8 mouse cellular contexts compared by ENCODE assay signal in genomic region chr7:79659578-79660290, GRCm38 (mm10). TPM values are rescaled to one million over a fixed set of nuclear protein-coding genes. Genes with fewer than 3 reads are reported as not detected.
DNase-seq lines count a peak whose midpoint lies in the region; ATAC-seq lines count a peak whose summit lies in the region.

Gene Ticrr (plus strand): TSS chr7:79660196.

- H3K36me3 ChIP-seq in heart, embryonic 14.5 days (ENCODE audit: control insufficient read depth, insufficient read depth, low read length), result no peaks in the 10 kb centered on the region
- peaks cover 16% of the 10 kb centered on the region for H3K36me3 ChIP-seq in liver, embryonic 13.5 days
- H3K36me3 ChIP-seq in stomach, embryonic 16.5 days (ENCODE audit: control insufficient read depth, insufficient read depth, low read length), result no peaks in the 10 kb centered on the region

- no peaks in the 10 kb centered on the region for H3K27me3 ChIP-seq in heart, embryonic 14.5 days (ENCODE audit: control insufficient read depth, insufficient read depth, low read length)
- no peaks in the 10 kb centered on the region for H3K27me3 ChIP-seq in liver, embryonic 13.5 days
- H3K27me3 ChIP-seq in stomach, embryonic 16.5 days (ENCODE audit: control insufficient read depth, insufficient read depth, low read length), result no peaks in the 10 kb centered on the region

- H3K27ac ChIP-seq in heart, embryonic 14.5 days (replicated peaks in 1 of 2; ENCODE audit: control insufficient read depth in 1 of 2, insufficient read depth in 1 of 2, low read depth in 2 of 2, low read length in 2 of 2), result 0 out of 4 replicates have a peak within 1 kb of the TSS, but pooled peaks of 1 of the 2 experiments have one; percentile 34
- H3K27ac ChIP-seq in liver, embryonic 13.5 days, result peak within 1 kb of the TSS; percentile 60
- H3K27ac ChIP-seq in stomach, embryonic 16.5 days (ENCODE audit: low read length), result no peak within 1 kb of the TSS

- under 1% methylated on average over 39 of the region's 39 CpGs for WGBS in heart, embryonic 14.5 days
- 1% methylated on average over 39 of the region's 39 CpGs for WGBS in liver, embryonic 13.5 days (ENCODE audit: insufficient replicate concordance)
- under 1% methylated on average over 39 of the region's 39 CpGs for WGBS in stomach, embryonic 16.5 days

- peak; percentile 96 for DNase-seq in c-Kit-negative CD71-positive TER-119-positive erythroid progenitor cells, embryonic 14.5 days (ENCODE audit: low read depth, low spot score)
- peak; percentile 91 for DNase-seq in fibroblast of lung, adult 2 months (ENCODE audit: low read depth)
- DNase-seq in kidney, postnatal 14 days, result peak; percentile 98
- peak; percentile 98 for DNase-seq in liver, embryonic 13.5 days
- DNase-seq in neural tube, embryonic 10.5 days (ENCODE audit: extremely low spot score, low spot score), result peak; percentile 96

- peak within 1 kb of the TSS; percentile 97 for H3K4me2 ChIP-seq in heart, embryonic 14.5 days (ENCODE audit: low read length)
- H3K4me2 ChIP-seq in liver, embryonic 13.5 days, result peak within 1 kb of the TSS; percentile 87
- H3K4me2 ChIP-seq in stomach, embryonic 16.5 days (ENCODE audit: low read depth, low read length), result peak within 1 kb of the TSS; percentile 83

- H3K4me3 ChIP-seq in heart, embryonic 14.5 days (ENCODE audit: control insufficient read depth in 1 of 2, insufficient read depth in 1 of 2, low read depth in 1 of 2, low read length in 2 of 2), result peak within 1 kb of the TSS; percentile 72 to 86
- peak within 1 kb of the TSS; percentile 93 for H3K4me3 ChIP-seq in liver, embryonic 13.5 days (replicated peaks)
- H3K4me3 ChIP-seq in stomach, embryonic 16.5 days (replicated peaks; ENCODE audit: low read length), result peak within 1 kb of the TSS; percentile 72

- peak within 1 kb of the TSS; percentile 83 for H3K9ac ChIP-seq in heart, embryonic 14.5 days (ENCODE audit: low read length)
- peak within 1 kb of the TSS; percentile 91 for H3K9ac ChIP-seq in liver, embryonic 13.5 days
- H3K9ac ChIP-seq in stomach, embryonic 16.5 days (ENCODE audit: low read length), result peak within 1 kb of the TSS; percentile 82

- H3K4me1 ChIP-seq in heart, embryonic 14.5 days (ENCODE audit: control insufficient read depth in 2 of 2, insufficient read depth in 2 of 2, low read length in 2 of 2), result peaks cover 10 to 27% of the 10 kb centered on the region in 2 experiments
- peaks cover 41% of the 10 kb centered on the region for H3K4me1 ChIP-seq in liver, embryonic 13.5 days (replicated peaks)
- H3K4me1 ChIP-seq in stomach, embryonic 16.5 days (ENCODE audit: control insufficient read depth, insufficient read depth, low read length), result peaks cover 21% of the 10 kb centered on the region

- no peaks in the 10 kb centered on the region for H3K9me3 ChIP-seq in heart, embryonic 14.5 days (ENCODE audit: control insufficient read depth, low read length)
- no peaks in the 10 kb centered on the region for H3K9me3 ChIP-seq in liver, embryonic 13.5 days (replicated peaks)
- no peaks in the 10 kb centered on the region for H3K9me3 ChIP-seq in stomach, embryonic 16.5 days (replicated peaks; ENCODE audit: control insufficient read depth, low read length)

- peak; percentile 99 for ATAC-seq in CD4-positive, CD25-positive, alpha-beta regulatory T cell, adult 4 months
- ATAC-seq in heart, embryonic 14.5 days (ENCODE audit: insufficient number of reproducible peaks, insufficient read depth, low FRiP score, low read depth), result peak; percentile 99
- peak; percentile 98 for ATAC-seq in liver, embryonic 13.5 days (ENCODE audit: low read depth)
- peak; percentile 100 for ATAC-seq in stomach, embryonic 16.5 days (ENCODE audit: insufficient read depth, low FRiP score)

RNA-seq across cellular contexts. Expression of gene Ticrr, which starts in this region (rescaled TPM):
- under 1 TPM; 0.56 to 0.94 TPM for polyA plus RNA-seq in CD4-positive, CD25-positive, alpha-beta regulatory T cell, adult 4 months (2017; shearing (Covaris generic))
- polyA plus RNA-seq in heart, embryonic 14.5 days (2014; fragmentation: Nextera tagmentation; extraction: Ambion mirVana), result 5.1 and 5.3 TPM in 2 replicates
- polyA plus RNA-seq in liver, embryonic 13.5 days (2015; fragmentation: Nextera tagmentation; extraction: Ambion mirVana), result 5.3 and 7.1 TPM in 2 replicates
- 4.2 and 5.2 TPM in 2 replicates for polyA plus RNA-seq in stomach, embryonic 16.5 days (2015; fragmentation: Nextera tagmentation; extraction: Ambion mirVana)

Comparison
In these comparisons a context has a peak if more than half of its experiments do, and no peak if none do; other contexts are left out.
1. Peak in ATAC-seq in CD4-positive, CD25-positive, alpha-beta regulatory T cell, adult 4 months; RNA of the gene not detected or under 1 TPM.